Mouse (Mus musculus) stomach, postnatal 0 days (tissue): ENCODE measurements around the gene Snrnp200.

ENCODE experiments used
- CTCF ChIP-seq: IDR thresholded peaks from 2 replicates; pipeline ENCODE4 v1.5.1; 2016; ENCODE audit warnings: antibody characterized with exemption, low read depth, mild to moderate bottlenecking, moderate library complexity
- EP300 ChIP-seq: optimal IDR thresholded peaks from 2 replicates; pipeline ENCODE3; 2016; ENCODE audit warnings: antibody characterized with exemption

GRCm38 (mm10) chr2:127251457-127251856 lies 43.3 kb downstream of the Snrnp200 start:
- TF ChIP-seq CTCF (no peak), EP300 (no peak)
